Mouse (Mus musculus): ENCODE results near the gene Fezf2.

- no peak for TF ChIP-seq CTCF (IDR thresholded peaks at IDR 0.05; ENCODE audit: control insufficient read depth, insufficient read depth, insufficient replicate concordance, low read depth, low read length)
- no peak for TF ChIP-seq POLR2A (IDR thresholded peaks at IDR 0.05; ENCODE audit: control insufficient read depth, low read depth, low read length)
Measured at GRCm38 (mm10) chr14:12387176-12387575, 39.2 kb upstream of the Fezf2 start.

Measured in testis, adult 2 months (tissue).